Mouse (Mus musculus) C2C12 (cell line): ENCODE results near the gene Gm3127. TPM values are rescaled to one million over a fixed set of nuclear protein-coding genes. Genes with fewer than 3 reads are reported as not detected.
"Not testable (repeated sequence)": the region's sequence is repeated elsewhere in the genome, so short reads cannot be mapped to it uniquely, and the experiment has no call there.

Source experiments
- H3K27me3 ChIP-seq: one replicate; pipeline ENCODE4 v1.6.1; 2011; ENCODE audit not compliant: control insufficient read depth, insufficient read depth, insufficient read length
- H3K36me3 ChIP-seq: one replicate; pipeline ENCODE4 v1.6.1; 2011; ENCODE audit not compliant: control insufficient read depth, insufficient read depth
- H3K4me3 ChIP-seq: one replicate; pipeline ENCODE4 v1.5.1; 2011; ENCODE audit warnings: mild to moderate bottlenecking, control low read depth; ENCODE audit not compliant: poor library complexity, insufficient read depth, severe bottlenecking
- H3K79me2 ChIP-seq: one replicate; pipeline ENCODE4 v1.6.1; 2011; ENCODE audit not compliant: control insufficient read depth, insufficient read depth
- H3K79me3 ChIP-seq: one replicate; pipeline ENCODE4 v1.6.1; 2011; ENCODE audit warnings: low read depth, control low read depth
- H3ac ChIP-seq: one replicate; pipeline ENCODE3; 2011; ENCODE audit warnings: low read depth; ENCODE audit not compliant: control insufficient read depth, insufficient read length
- long read RNA-seq, 2 experiments: library from polyadenylated mRNA; unstranded; transcript quantifications; one replicate each; pipeline ENCODE4 v2.0.0; 2019 to 2020
- polyA plus RNA-seq: library from polyadenylated mRNA; unstranded; fragments of >200 nt; fragmentation: generic; extraction: Trizol; gene quantifications from one replicate; pipeline ENCODE4 v1.2.1, GENCODE M21; 2012; ENCODE audit warnings: missing spikeins

The Gm3127 gene
- polyA plus RNA-seq = not detected
- long read RNA-seq, experiment 1 = 0 reads
- long read RNA-seq, experiment 2 = 0 reads

GRCm38 (mm10) chr14:4164730-4165129 lies at the start of gene Gm3127:
Gene Gm3127, plus strand, starts transcription at chr14:4165030.
- H3ac ChIP-seq, H3K4me3 ChIP-seq, H3K79me3 ChIP-seq, H3K79me2 ChIP-seq, H3K27me3 ChIP-seq, H3K36me3 ChIP-seq: not testable (repeated sequence)

GRCm38 (mm10) chr14:4141646-4142045 lies 23.2 kb upstream of the Gm3127 start:
- not testable (repeated sequence) for H3K79me2 ChIP-seq, H3K79me3 ChIP-seq, H3K4me3 ChIP-seq, H3K36me3 ChIP-seq, H3ac ChIP-seq, H3K27me3 ChIP-seq

GRCm38 (mm10) chr14:4182030-4182429 lies 17.2 kb downstream of the Gm3127 start:
- not testable (repeated sequence) for H3ac ChIP-seq, H3K36me3 ChIP-seq, H3K4me3 ChIP-seq, H3K79me2 ChIP-seq, H3K27me3 ChIP-seq, H3K79me3 ChIP-seq

GRCm38 (mm10) chr14:4182491-4183210 lies 17.8 kb downstream of the Gm3127 start, which contains the start of gene Gm2974:
Gene Gm2974, plus strand, starts transcription at chr14:4182576.
- H3K4me3 ChIP-seq, H3ac ChIP-seq, H3K79me3 ChIP-seq, H3K27me3 ChIP-seq, H3K36me3 ChIP-seq, H3K79me2 ChIP-seq: not testable (repeated sequence)

- not testable (repeated sequence) for H3K79me2 ChIP-seq, H3K36me3 ChIP-seq, H3K27me3 ChIP-seq, H3K4me3 ChIP-seq, H3K79me3 ChIP-seq, H3ac ChIP-seq
Observed at GRCm38 (mm10) chr14:4183375-4183774, 18.5 kb downstream of the Gm3127 start.

Other genes with a start within 250 kb of the Gm3127 start
- not detected for gene Gm3029, start 233.3 kb upstream of the Gm3127 start, polyA plus RNA-seq
- not detected for gene Gm3095, start 201.5 kb upstream of the Gm3127 start, polyA plus RNA-seq
- gene Gm3099, start 166.6 kb upstream of the Gm3127 start, polyA plus RNA-seq = not detected
- not detected for gene Gm5796, start 141.1 kb upstream of the Gm3127 start, polyA plus RNA-seq
- not detected for gene Gm3115, start 80.9 kb upstream of the Gm3127 start, polyA plus RNA-seq
- not detected for gene Gm8108, start 54.5 kb upstream of the Gm3127 start, polyA plus RNA-seq
- gene Gm2974, start 17.5 kb downstream of the Gm3127 start, polyA plus RNA-seq = not detected
- not detected for gene Gm3138, start 84.6 kb downstream of the Gm3127 start, polyA plus RNA-seq
- not detected for gene Gm3149, start 152.3 kb downstream of the Gm3127 start, polyA plus RNA-seq
- not detected for gene 2610042L04Rik, start 169.7 kb downstream of the Gm3127 start, polyA plus RNA-seq
- not detected for gene Gm3159, start 232.5 kb downstream of the Gm3127 start, polyA plus RNA-seq